Comparison of ENCODE assay signal across 8 mouse cellular contexts in genomic region chr13:51099560-51100232, GRCm38 (mm10). TPM values are rescaled to one million over a fixed set of nuclear protein-coding genes. Genes with fewer than 3 reads are reported as not detected.
DNase-seq lines count a peak whose midpoint lies in the region; ATAC-seq and TF ChIP-seq lines count a peak whose summit lies in the region.

No protein-coding gene starts in this region.

- peak overlapping the region; percentile 80 for H3K4me3 ChIP-seq in erythroblast, embryonic 14.5 days (replicated peaks)
- peak overlapping the region; percentile 70 for H3K4me3 ChIP-seq in ES-Bruce4 (ENCODE audit: low read depth, low read length)
- peak overlapping the region; percentile 85 for H3K4me3 ChIP-seq in forebrain, embryonic 12.5 days (replicated peaks)
- peak overlapping the region; percentile 69 for H3K4me3 ChIP-seq in kidney, embryonic 14.5 days (ENCODE audit: low read length)

- no peak for ATAC-seq in erythroblast, adult 5-6 weeks (replicated peaks; ENCODE audit: low FRiP score, poor library complexity, severe bottlenecking)
- peak; percentile 28 for ATAC-seq in forebrain, embryonic 12.5 days (ENCODE audit: low FRiP score)
- ATAC-seq in kidney, embryonic 14.5 days (ENCODE audit: low FRiP score, low TSS enrichment) = no peak
- ATAC-seq in erythroid progenitor cell, adult 5-6 weeks (replicated peaks; ENCODE audit: low FRiP score, poor library complexity, severe bottlenecking) = no peak

- H3K27me3 ChIP-seq in erythroblast, embryonic 14.5 days (ENCODE audit: control insufficient read depth) = peaks cover 23% of the 10 kb centered on the region
- H3K27me3 ChIP-seq in ES-Bruce4 (ENCODE audit: control insufficient read depth, insufficient read depth, low read length, poor library complexity, severe bottlenecking) = no peaks in the 10 kb centered on the region
- no peaks in the 10 kb centered on the region for H3K27me3 ChIP-seq in forebrain, embryonic 12.5 days
- H3K27me3 ChIP-seq in kidney, embryonic 14.5 days (ENCODE audit: control insufficient read depth, insufficient read depth, low read length) = no peaks in the 10 kb centered on the region

- H3K4me2 ChIP-seq in forebrain, embryonic 12.5 days = peak overlapping the region; percentile 94
- peak overlapping the region; percentile 94 for H3K4me2 ChIP-seq in kidney, embryonic 14.5 days (replicated peaks; ENCODE audit: low read depth, low read length)

- peaks cover 5% of the 10 kb centered on the region; the same call in 1 of the 2 replicates for H3K9me3 ChIP-seq in erythroblast, embryonic 14.5 days (ENCODE audit: control insufficient read depth, low read length)
- H3K9me3 ChIP-seq in ES-Bruce4 (replicated peaks; ENCODE audit: control insufficient read depth, insufficient read depth, low read length, poor library complexity, severe bottlenecking) = peaks cover 56% of the 10 kb centered on the region
- H3K9me3 ChIP-seq in forebrain, embryonic 12.5 days = peaks cover 11% of the 10 kb centered on the region; the same call in 1 of the 2 replicates
- peaks cover 3% of the 10 kb centered on the region; the same call in 1 of the 2 replicates for H3K9me3 ChIP-seq in kidney, embryonic 14.5 days (ENCODE audit: control insufficient read depth, low read length)

- H3K36me3 ChIP-seq in erythroblast, embryonic 14.5 days (ENCODE audit: control insufficient read depth) = no peaks in the 10 kb centered on the region
- H3K36me3 ChIP-seq in ES-Bruce4 (ENCODE audit: control insufficient read depth, insufficient read depth, low read length, poor library complexity, severe bottlenecking) = no peaks in the 10 kb centered on the region; the same call in 1 of the 2 replicates
- H3K36me3 ChIP-seq in forebrain, embryonic 12.5 days (replicated peaks) = peaks cover 21% of the 10 kb centered on the region
- H3K36me3 ChIP-seq in kidney, embryonic 14.5 days (ENCODE audit: control insufficient read depth, insufficient read depth, low read length) = no peaks in the 10 kb centered on the region

- DNase-seq in lung, postnatal 25 days (ENCODE audit: low spot score) = peak; percentile 26
- DNase-seq in testis, postnatal 14 days (ENCODE audit: low spot score) = peak; percentile 20

- TF ChIP-seq CTCF in ES-Bruce4 (IDR thresholded peaks at IDR 0.05; ENCODE audit: low read depth, low read length) = no peak

- no peak for TF ChIP-seq EP300 in ES-Bruce4 (IDR thresholded peaks at IDR 0.05; ENCODE audit: insufficient read depth, low read depth, low read length)

- WGBS in forebrain, embryonic 12.5 days = 6% methylated on average over 26 of the region's 26 CpGs
- 3% methylated on average over 26 of the region's 26 CpGs for WGBS in kidney, embryonic 14.5 days

- peak overlapping the region; percentile 32 for H3K27ac ChIP-seq in ES-Bruce4 (ENCODE audit: insufficient read depth, low read length)
- H3K27ac ChIP-seq in forebrain, embryonic 12.5 days = peak overlapping the region; percentile 75
- peak overlapping the region; percentile 25 for H3K27ac ChIP-seq in kidney, embryonic 14.5 days (ENCODE audit: low read depth, low read length)

- H3K9ac ChIP-seq in ES-Bruce4 (ENCODE audit: low read depth, poor library complexity, severe bottlenecking) = peak overlapping the region; percentile 88
- H3K9ac ChIP-seq in forebrain, embryonic 12.5 days = peak overlapping the region; percentile 95
- peak overlapping the region; percentile 98 for H3K9ac ChIP-seq in kidney, embryonic 14.5 days (ENCODE audit: low read depth, low read length)

- H3K4me1 ChIP-seq in erythroblast, embryonic 14.5 days (ENCODE audit: control insufficient read depth) = peaks cover 13% of the 10 kb centered on the region
- no peaks in the 10 kb centered on the region for H3K4me1 ChIP-seq in ES-Bruce4 (ENCODE audit: control insufficient read depth, insufficient read depth, low read length)
- H3K4me1 ChIP-seq in forebrain, embryonic 12.5 days = peaks cover 9% of the 10 kb centered on the region
- H3K4me1 ChIP-seq in kidney, embryonic 14.5 days (ENCODE audit: control insufficient read depth, insufficient read depth, low read length) = no peaks in the 10 kb centered on the region; the same call in 1 of the 2 replicates

- TF ChIP-seq POLR2A in ES-Bruce4 (IDR thresholded peaks at IDR 0.05; ENCODE audit: insufficient read depth, low read length) = no peak

RNA-seq across cellular contexts. Expression of gene Spin1, which starts 1.0 kb away (rescaled TPM):
- 0.03 and 0.07 TPM in 2 replicates for polyA plus RNA-seq in erythroblast, embryonic 14.5 days (2012)
- 4.4 and 6.9 TPM in 2 replicates for total RNA-seq in erythroblast, adult 5-6 weeks (2015; ENCODE audit: low replicate concordance)
- total RNA-seq in erythroblast, adult 5-6 weeks (2017; ENCODE audit: low replicate concordance) = 6.0 and 9.3 TPM in 2 replicates
- polyA plus RNA-seq in ES-Bruce4 (2011; ENCODE audit: insufficient read depth, insufficient read length, low read depth, missing spikeins) = 72.0 and 72.3 TPM in 2 replicates
- 120 and 129 TPM in 2 replicates for polyA plus RNA-seq in forebrain, embryonic 12.5 days (2016; fragmentation: Nextera tagmentation; extraction: Ambion mirVana)
- 65.8 and 107 TPM in 2 replicates for polyA plus RNA-seq in kidney, embryonic 14.5 days (2014; fragmentation: Nextera tagmentation; extraction: Ambion mirVana)
- 10.8 and 15.9 TPM in 2 replicates for total RNA-seq in erythroid progenitor cell, adult 5-6 weeks (2015; ENCODE audit: low replicate concordance)
- 6.3 and 9.0 TPM in 2 replicates for total RNA-seq in erythroid progenitor cell, adult 5-6 weeks (2017; ENCODE audit: low replicate concordance)

Comparison
In these comparisons a context has a peak if more than half of its experiments do, and no peak if none do; other contexts are left out.
1. H3K27ac ChIP-seq: peak in every context shown above with its lines; median percentile 75 in forebrain, embryonic 12.5 days; 32 in ES-Bruce4; 25 in kidney, embryonic 14.5 days.
2. RNA of gene Spin1, which starts 1.0 kb away (polyA plus RNA-seq): 120 to 129 TPM in forebrain, embryonic 12.5 days, 65.8 to 107 TPM in kidney, embryonic 14.5 days and 72.0 to 72.3 TPM in ES-Bruce4; 0.03 to 0.07 TPM in erythroblast, embryonic 14.5 days; every median in the first group is over 10 times any median in the second.
3. Peak in every context shown above with its lines, with median percentiles within 50 percentile points of each other: H3K4me3 ChIP-seq and H3K9ac ChIP-seq.